Mouse (Mus musculus) embryonic stem cell, embryonic (primary cell): Measurements from ENCODE around the gene Ascc3.

ENCODE experiments used
- CTCF ChIA-PET, 4 experiments: fragments of 300-600 bp in 2 of 4; fragments of 350-600 bp in 2 of 4; sonication (Branson Sonifier 250); formaldehyde crosslinking; loops; one replicate each; lab custom pipeline; 2022; ENCODE audit warnings: inconsistent platforms in 2 of 4; lab: Charles Lee
- POLR2A ChIA-PET, 4 experiments: fragments of 300-600 bp in 2 of 4; fragments of 350-600 bp in 2 of 4; sonication (Branson Sonifier 250); formaldehyde crosslinking; loops; one replicate each; lab custom pipeline; 2022; ENCODE audit warnings: antibody characterized with exemption in 4 of 4, inconsistent platforms in 1 of 4; lab: Charles Lee

Gene Ascc3

DNA sequence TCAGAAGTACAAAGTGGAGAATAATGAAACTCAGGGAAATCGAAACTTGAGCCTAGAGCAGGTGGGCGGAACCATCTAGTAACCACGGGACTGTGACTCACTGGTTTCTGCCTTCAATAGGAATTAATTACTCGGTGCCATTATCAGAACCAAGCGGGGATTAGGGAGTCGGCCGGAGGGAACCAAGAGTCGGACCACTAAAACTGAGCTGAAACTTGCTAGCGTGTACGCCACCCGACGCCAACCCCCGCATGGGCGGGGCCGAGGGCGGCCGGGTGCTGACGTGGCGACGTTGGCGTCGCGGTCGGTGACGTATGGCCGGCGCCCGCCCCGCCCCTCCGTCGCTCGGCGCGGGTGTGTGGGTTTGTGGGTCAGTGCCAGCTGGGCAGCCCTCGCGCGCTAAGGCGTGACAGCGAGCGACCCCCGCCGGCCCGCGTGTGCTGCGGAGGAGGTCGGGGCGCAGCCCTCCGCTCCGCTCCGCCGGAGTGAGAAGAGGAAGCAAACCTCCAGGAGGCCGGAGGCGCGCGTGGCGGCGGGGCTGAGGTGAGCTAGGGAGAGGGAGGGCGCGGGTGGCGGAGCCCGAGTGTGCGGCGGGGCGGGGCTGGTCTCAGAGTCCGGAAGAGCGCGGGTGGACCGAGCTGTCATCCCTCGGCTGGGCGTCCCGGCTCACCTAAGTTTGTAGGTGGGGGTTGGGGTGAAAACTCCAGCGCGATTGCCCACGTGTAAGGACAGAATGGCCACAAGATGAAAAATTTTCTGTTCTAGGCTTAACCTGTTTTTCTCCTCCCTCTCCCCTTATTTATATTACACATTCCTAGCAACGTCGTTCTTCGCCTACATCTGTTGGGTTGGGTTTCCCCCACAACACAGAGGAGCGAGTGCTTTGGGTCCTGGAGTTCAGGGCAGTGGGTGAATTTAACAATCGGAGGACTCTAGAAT lies at the start of gene Ascc3:
TSS of gene Ascc3 (plus strand) at position 315 of the 939 bp plus-strand sequence.
- ChIA-PET POLR2A (interaction anchor here in 3 of 4 experiments (0.5 to 2.6 kb wide), 15 partner anchors 9 to 1784 kb away, joined by 3 to 23 read pairs (median 4); no protein-coding TSS in a partner anchor), CTCF (no interaction called here)

DNA sequence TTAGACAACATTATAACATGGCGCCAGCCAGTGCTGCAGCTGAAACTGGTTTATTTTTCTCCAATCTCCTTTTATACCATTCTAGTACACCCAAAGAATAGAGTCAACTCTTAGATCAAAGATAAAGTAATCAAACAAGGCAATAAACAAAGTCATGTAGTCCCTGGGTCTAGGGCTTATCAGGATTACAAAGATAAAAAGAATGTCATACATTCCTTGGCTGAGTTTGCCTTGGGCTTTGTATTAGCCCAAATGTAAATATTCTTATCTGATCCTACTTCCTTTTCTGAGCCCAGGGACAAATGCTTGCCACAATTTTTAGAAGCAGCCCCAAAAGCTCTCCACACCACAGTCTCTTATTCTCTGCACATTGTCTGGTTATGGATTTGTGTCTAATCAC lies 7.7 kb upstream of the Ascc3 start:
- ChIA-PET POLR2A (no interaction called here), CTCF (no interaction called here)

DNA sequence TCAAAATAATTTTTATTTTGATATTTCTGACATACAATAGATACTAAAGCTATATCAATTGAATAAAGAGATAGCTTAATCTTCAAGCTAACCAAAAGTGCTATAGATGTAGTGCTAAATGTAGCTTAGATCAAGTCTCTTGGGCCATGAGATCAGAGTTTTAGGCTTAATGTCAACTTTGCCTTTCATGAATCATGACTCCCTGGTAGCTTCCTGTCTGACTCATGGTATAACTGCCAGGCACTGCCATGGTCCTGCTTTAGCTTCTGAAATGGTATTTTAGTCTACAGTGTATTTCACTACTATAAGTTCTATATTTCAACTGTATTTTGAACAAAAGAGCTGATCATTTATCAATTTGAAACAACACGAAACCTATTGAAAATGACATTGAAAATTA lies 5.9 kb upstream of the Ascc3 start:
- POLR2A ChIA-PET: interaction anchor here in 1 of 4 experiments (0.9 kb wide), 1 partner anchor 12 kb away, joined by 5 read pairs; no protein-coding TSS in a partner anchor

DNA sequence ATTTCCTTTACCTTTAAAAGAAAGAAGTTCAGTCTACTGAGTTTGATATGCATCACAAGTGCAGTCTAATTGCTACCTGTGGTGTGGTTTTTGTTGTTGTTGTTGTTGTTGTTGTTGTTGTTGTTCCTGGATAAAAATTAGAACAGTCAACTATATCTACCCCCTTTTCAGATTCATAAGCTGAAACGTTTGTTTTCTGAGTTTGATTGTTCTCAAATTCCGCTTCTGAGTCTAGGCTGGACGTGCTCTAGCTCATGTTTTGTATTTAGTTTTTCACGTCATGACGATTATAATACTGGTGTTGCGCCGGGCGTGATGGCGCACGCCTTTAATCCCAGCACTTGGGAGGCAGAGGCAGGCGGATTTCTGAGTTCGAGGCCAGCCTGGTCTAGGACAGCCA lies 902 bp downstream of the Ascc3 start:
- POLR2A ChIA-PET: interaction anchor here in 2 of 4 experiments (0.6 to 2.6 kb wide), 13 partner anchors 8 to 1176 kb away, joined by 3 to 23 read pairs (median 4); no protein-coding TSS in a partner anchor
- CTCF ChIA-PET: no interaction called here

More for the DNA sequence above, 5.9 kb upstream of the Ascc3 start:
- CTCF ChIA-PET: no interaction called here

DNA sequence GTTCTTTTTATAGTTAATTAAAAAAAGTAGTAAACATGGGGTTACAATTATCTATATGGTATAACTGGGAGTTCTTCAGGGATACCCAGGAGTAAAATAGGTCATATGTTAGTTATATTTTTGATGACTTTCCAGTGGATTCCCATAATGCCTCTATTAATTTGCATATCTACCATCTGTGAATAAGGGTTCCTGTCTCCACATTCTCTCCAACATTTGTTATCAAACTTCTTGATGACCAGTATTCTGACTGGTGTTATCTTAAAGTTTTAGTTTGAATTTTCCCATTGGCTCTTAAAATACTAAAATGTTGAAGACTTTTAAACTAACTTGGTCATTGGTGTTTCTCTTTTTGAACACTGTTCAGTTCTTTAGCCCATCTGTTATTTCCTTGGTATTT lies 2.9 kb downstream of the Ascc3 start:
- ChIA-PET POLR2A (no interaction called here), CTCF (no interaction called here)

DNA sequence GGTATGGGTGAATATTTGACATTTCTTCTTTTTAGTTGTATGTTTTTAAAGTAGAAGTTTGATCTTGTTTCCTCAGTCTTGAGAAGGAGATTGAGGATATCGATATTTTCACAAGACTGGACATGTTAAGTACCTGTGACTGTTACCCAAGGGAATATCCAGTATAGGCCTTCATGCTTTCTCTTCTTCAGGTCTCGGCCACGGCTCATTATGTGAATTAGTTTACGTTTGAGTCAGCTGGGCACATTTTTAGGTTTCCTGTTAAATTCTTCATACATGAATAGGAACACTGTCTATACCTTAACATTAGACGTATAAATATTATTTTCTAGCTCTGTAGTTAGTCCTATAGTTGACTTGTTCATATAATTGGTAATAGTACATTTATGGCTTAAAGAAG lies 12.4 kb downstream of the Ascc3 start:
- ChIA-PET CTCF (no interaction called here), POLR2A (interaction anchor here in 2 of 4 experiments (0.9 to 1.2 kb wide), 2 partner anchors 11 kb away, joined by 3 read pairs; no protein-coding TSS in a partner anchor)

DNA sequence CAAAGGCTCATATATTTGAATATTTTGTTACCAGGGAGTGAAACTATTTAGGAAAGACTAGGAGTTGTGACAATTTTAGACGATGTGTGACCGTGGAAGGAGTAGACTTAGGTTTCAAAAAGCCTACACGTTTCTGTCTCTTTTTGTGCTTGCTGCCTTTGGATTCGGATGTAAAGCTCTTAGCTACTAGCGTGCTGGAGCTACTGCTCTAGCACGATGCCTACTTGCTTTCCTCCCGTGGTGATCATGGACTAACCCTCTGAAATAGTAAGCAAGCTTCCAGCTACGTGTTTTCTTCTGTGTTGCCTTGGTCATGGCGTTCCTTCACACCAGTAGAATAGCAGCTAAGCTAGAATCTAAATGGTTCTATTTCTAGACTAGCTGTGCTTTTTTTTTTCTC lies 21.4 kb downstream of the Ascc3 start:
- CTCF ChIA-PET: interaction anchor here in 1 of 4 experiments (0.8 kb wide), 1 partner anchor 23 kb away, joined by 3 read pairs; no protein-coding TSS in a partner anchor
- POLR2A ChIA-PET: no interaction called here

DNA sequence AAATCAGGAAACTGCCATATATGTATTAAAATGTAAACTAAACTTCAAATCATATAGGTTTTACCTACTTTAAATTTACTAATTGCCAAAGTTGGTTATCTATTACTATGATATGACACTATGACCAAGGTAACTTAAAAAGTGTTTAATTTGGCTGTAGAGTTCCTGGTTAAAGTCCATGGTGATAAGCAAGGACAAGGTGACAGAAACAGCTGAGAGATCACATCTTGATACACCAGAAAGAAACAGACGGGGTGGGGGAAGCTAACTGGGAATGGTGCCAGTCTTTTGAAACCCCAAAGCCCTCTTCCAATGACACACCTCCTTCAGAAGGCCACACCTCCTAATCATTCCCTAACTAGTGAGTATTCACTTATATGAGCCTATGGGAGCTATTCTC lies 33.4 kb downstream of the Ascc3 start:
- POLR2A ChIA-PET: no interaction called here
- CTCF ChIA-PET: no interaction called here

DNA sequence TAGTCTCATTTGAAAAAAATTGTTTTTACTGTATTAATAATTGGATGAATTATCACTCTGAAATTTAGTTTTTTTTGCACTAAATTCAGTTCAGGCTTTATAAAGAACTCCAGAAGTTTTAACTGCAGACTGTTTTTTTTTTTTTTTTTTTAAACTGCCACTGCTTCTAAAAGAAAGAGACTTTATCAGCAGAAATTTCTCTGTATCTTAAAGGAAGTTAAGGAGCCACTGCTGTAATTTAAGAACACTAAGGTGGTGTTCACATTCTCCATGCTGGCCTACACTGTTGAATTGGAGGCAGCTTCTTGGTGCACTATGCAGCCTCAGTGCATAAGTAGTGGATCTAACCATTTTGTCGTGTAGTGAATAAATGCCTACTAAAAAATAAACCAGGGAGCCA lies 47.1 kb downstream of the Ascc3 start:
- POLR2A ChIA-PET: no interaction called here
- CTCF ChIA-PET: no interaction called here

DNA sequence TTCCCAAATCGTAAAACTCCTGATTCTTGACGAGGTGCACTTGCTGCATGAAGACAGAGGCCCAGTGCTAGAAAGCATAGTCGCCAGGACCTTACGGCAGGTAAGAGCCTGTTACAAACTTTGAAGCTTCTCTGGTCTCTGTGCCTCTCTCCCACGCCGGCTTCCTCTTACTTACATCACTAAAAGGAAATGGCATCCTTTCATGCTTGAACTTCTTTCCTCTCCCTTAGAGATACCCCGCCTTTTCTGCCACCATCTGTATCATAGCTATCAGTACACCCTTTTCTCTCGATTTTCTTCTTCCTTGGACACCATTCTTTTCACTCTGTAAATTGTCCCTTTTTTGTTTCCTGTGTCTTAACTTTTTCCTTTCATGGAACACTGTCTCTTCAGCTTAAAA lies 58.1 kb downstream of the Ascc3 start:
- CTCF ChIA-PET: no interaction called here
- POLR2A ChIA-PET: no interaction called here

DNA sequence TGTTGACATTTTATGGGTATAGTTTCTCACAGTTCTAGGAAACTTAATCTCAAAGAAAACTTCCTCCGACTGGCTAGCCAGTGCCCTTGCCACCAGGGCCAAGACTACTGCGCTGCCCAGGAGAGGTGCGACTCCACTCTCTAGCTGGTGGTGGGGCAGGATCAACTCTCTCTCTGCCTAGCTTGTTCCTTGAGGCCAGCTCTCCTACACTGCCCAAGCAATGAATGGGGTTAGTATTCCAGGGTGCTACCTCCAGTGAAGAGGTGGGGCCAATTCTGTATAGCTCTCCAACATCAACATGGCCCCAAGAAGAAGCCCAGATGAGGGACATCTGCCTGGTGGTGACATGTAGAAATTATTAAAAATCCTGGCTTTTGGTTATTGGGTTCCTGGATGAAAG lies 61.1 kb downstream of the Ascc3 start:
- POLR2A ChIA-PET: no interaction called here
- CTCF ChIA-PET: no interaction called here

DNA sequence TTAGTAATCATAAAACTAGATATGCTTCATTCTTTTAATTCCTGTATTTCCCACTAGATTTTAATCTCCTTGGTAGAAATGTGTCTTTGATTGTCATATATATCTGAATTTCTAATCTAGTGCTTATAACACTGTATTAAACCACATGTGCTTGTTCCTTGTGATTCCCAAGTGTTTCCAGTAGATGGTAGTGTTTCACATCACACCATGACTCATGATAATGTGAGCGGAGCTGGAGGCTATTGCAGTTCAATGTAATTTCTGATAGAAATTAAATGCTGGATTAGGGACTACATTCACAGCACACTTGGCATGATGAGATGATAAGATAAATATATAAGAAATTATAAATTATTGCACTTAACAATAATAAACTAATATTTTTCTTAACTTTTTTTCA lies 64.9 kb downstream of the Ascc3 start:
- CTCF ChIA-PET: interaction anchor here in 1 of 4 experiments (0.6 kb wide), 1 partner anchor 11 kb away, joined by 3 read pairs; no protein-coding TSS in a partner anchor
- POLR2A ChIA-PET: interaction anchor here in 1 of 4 experiments (0.6 kb wide), 1 partner anchor 42 kb away, joined by 3 read pairs; no protein-coding TSS in a partner anchor

DNA sequence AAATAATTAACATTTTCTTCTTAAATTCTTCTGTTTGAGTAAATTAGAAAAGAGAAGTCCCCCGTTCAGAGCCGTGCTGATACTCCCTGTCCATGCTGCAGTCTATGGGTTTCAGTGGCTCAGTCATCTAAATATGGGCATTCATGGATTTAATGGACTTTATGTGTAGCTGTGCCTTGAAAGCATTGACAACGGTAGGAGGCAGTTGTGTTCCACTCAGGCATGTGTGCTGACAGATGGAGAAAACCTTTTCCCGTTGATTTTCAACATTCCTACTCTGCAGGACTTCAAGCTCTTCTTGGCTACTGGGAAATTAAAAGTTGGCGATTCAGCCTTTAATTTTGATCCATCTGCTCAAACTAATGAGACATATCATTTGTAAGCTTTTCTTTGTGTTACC lies 79.0 kb downstream of the Ascc3 start:
- ChIA-PET CTCF (no interaction called here), POLR2A (no interaction called here)

DNA sequence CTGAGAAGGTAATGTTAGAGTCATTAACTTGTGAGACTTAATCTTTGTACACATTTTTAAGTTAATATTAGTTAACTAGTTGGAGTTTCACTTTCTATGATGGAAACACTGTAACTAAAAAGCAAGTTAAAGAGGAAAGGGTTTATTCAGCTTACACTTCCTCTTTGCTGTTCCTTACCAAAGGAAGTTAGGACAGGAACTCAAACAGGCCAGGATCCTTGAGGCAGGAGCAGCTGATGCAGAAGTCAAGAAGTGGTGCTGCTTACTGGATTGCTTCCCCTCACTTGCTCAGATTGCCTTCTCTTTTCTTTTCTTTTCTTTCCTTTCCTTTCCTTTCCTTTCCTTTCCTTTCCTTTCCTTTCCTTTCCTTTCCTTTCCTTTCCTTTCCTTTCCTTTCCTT lies 97.9 kb downstream of the Ascc3 start:
- CTCF ChIA-PET: no interaction called here
- POLR2A ChIA-PET: no interaction called here

DNA sequence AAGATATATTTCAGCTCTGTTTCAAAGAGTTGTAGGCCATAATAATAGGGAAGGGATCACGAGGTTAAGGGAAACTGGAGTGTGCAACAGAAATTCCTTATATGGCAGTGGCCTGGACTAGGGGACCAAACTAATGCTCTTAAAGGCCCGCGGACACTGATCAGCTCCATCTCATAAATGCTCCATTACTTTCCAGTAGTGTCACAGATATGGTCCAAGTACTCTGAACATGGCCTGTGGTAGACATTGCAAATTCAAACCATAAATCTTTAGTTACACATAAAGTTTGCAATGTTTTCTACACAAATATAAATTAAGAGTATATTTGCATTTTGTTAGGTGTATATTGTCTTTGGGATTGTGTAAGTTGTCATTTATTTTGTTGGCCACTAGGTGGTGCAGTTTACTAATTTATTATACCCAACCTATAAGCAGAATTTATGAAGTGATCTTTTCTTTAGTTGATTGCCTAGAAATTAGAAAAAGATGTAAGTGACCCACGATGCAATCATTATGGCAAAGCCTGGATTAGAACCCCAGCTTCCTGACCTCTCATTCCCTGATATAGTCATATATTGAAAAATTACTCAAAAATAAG lies 106.5 kb downstream of the Ascc3 start:
- ChIA-PET CTCF (interaction anchor here in 3 of 4 experiments (0.5 to 1.3 kb wide), 5 partner anchors 147 to 1586 kb away, joined by 3 to 4 read pairs (median 4); no protein-coding TSS in a partner anchor), POLR2A (interaction anchor here in 1 of 4 experiments (0.6 kb wide), 1 partner anchor 41 kb away, joined by 3 read pairs; no protein-coding TSS in a partner anchor)

DNA sequence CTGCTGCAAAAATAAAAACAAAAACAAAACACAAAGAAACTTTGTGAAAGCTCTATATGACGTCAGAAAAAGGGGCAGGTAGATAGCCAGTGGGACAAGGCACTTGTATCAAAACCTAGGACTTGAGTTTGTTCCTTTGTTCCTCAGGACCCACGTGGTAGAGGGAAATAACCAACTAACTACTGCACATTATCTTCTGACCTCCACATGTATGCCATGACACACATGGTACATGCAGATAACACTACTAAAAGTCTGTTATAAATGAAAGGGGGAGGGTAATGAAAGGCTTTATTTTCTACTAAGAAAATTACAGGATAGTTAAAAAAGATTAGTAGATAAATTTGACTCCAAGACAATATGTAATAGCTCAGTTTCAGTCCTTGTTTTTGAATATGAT lies 109.3 kb downstream of the Ascc3 start:
- ChIA-PET POLR2A (no interaction called here), CTCF (no interaction called here)

DNA sequence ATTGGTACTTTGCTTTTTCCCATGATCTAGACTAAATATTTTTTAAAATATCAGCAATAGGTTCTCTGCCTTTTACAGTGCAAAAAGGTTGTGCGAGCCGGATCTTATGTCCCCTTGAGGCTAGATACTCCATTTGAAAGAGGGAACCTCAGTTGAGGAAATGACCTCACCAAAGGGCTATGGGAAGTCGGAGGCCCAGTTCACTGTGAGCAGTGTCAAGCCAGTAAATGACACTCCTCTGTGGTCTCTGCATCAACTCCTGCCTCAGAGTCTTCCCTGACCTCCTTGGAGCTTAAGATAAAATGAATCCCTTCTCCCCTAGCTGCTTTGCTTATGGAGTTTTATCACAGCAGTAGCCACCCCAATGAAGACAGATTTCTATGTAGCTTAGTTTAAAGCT lies 109.9 kb downstream of the Ascc3 start:
- ChIA-PET CTCF (no interaction called here), POLR2A (no interaction called here)

DNA sequence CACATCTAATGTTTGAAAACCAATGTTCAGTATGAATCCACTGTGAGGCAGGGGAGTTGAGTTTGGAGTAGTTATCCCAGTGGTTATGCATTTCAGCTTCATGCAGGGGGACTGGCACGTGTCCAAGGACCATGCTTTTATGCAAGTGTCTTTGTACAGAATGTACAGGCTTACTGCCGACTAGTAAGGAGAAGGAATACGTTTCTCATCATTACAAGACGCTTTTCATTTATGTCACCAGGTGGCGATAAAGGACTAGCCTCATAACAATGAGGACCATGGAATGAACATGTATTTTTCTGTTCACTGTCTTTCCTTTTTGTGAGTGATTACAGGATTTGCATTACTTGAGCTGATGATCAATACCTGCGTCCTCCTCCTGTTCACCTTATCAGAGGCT lies 111.7 kb downstream of the Ascc3 start:
- CTCF ChIA-PET: interaction anchor here in 1 of 4 experiments (0.6 kb wide), 1 partner anchor 21 kb away, joined by 3 read pairs; no protein-coding TSS in a partner anchor

DNA sequence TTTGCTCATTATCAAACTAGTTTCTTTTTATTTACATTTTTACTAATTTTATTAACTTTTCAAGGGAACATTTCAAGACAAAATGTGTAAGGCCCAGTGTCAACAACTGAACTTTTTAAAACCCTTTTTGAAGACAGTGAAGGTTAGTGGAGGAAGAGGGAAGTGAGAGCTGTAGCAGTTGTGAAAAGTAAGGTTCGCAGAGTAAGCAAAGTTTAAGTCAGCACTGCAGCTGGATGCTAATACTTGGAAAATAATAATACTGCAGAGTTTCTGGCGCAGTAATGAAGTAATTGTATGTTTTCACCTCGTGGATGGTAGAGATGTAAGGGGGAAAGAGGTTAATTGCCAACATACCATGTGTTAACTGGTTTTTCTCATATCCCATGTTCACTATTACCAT lies 112.4 kb downstream of the Ascc3 start:
- POLR2A ChIA-PET: no interaction called here
- CTCF ChIA-PET: no interaction called here

More for the DNA sequence above, 111.7 kb downstream of the Ascc3 start:
- POLR2A ChIA-PET: no interaction called here

DNA sequence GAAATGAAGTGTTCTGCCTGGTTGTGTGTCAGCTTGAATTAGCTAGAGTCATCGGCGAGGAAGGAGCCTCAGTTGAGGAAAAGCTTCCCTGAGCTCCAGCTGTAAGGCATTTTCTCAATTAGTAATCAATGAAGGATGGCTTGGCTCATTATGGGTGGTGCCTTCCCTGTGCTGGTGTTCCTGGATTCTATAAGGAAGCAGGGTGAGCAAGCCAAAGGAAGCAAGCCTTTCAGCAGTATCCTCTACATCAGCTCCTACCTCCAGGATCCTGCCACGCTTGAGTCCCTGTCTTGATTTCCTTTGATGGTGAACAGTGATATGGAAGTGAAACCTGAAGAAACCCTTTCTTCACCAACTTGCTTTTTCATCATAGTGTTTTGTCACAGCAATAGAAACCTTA lies 118.8 kb downstream of the Ascc3 start:
- ChIA-PET POLR2A (no interaction called here), CTCF (no interaction called here)
